Mouse (Mus musculus) right cerebral cortex, postnatal 14 days (tissue): Measurements from ENCODE around the gene Gm20388.

ENCODE experiments used
- DNase-seq: peaks from one replicate; pipeline ENCODE4 v3.0.0; 2022

Gene Gm20388

GRCm38 (mm10) chr8:123334467-123334866, 3423.8 kb downstream of the Gm20388 start:
- DNase-seq: no peak

- DNase-seq: no peak
These were observed 3426.8 kb downstream of the Gm20388 start for GRCm38 (mm10) chr8:123337475-123337874.

GRCm38 (mm10) chr8:123340071-123340470, 3429.4 kb downstream of the Gm20388 start:
- DNase-seq: no peak

- DNase-seq: no peak
These were observed 3430.7 kb downstream of the Gm20388 start for GRCm38 (mm10) chr8:123341040-123342015.

GRCm38 (mm10) chr8:123342253-123342652, 3431.6 kb downstream of the Gm20388 start:
- no peak for DNase-seq

GRCm38 (mm10) chr8:123342911-123343310, 3432.3 kb downstream of the Gm20388 start:
- DNase-seq: no peak

- no peak for DNase-seq
These were observed 3432.8 kb downstream of the Gm20388 start for GRCm38 (mm10) chr8:123343422-123343821.

GRCm38 (mm10) chr8:123345135-123345534, 3434.5 kb downstream of the Gm20388 start:
- no peak for DNase-seq

- no peak for DNase-seq
These were observed 3435.2 kb downstream of the Gm20388 start for GRCm38 (mm10) chr8:123345856-123346255.

GRCm38 (mm10) chr8:123347293-123347692, 3436.7 kb downstream of the Gm20388 start:
- DNase-seq: no peak

- peak; percentile 38 for DNase-seq
These were observed 3437.7 kb downstream of the Gm20388 start for GRCm38 (mm10) chr8:123348237-123348843.

GRCm38 (mm10) chr8:123349073-123349472, 3438.4 kb downstream of the Gm20388 start:
- DNase-seq: no peak

- no peak for DNase-seq
These were observed 3441.5 kb downstream of the Gm20388 start for GRCm38 (mm10) chr8:123352118-123352517.

GRCm38 (mm10) chr8:123352786-123353185, 3442.1 kb downstream of the Gm20388 start:
- peak; percentile 70 for DNase-seq

GRCm38 (mm10) chr8:123353216-123353615, 3442.6 kb downstream of the Gm20388 start:
- DNase-seq: no peak

GRCm38 (mm10) chr8:123361082-123361739, 3450.6 kb downstream of the Gm20388 start:
- DNase-seq: peak; percentile 80

- peak; percentile 97 for DNase-seq
These were observed 3463.0 kb downstream of the Gm20388 start, which contains the start of gene Tcf25 for GRCm38 (mm10) chr8:123373403-123374238. Gene Tcf25, plus strand, starts transcription at chr8:123373753.

- DNase-seq: peak; percentile 97
These were observed 3463.6 kb downstream of the Gm20388 start for GRCm38 (mm10) chr8:123374239-123374578.

GRCm38 (mm10) chr8:123375701-123376100, 3465.1 kb downstream of the Gm20388 start:
- DNase-seq: no peak

- DNase-seq: no peak
These were observed 3465.5 kb downstream of the Gm20388 start for GRCm38 (mm10) chr8:123376106-123376505.

GRCm38 (mm10) chr8:123381711-123382110, 3471.1 kb downstream of the Gm20388 start:
- no peak for DNase-seq

- no peak for DNase-seq
These were observed 3471.9 kb downstream of the Gm20388 start for GRCm38 (mm10) chr8:123382516-123382915.
